Mouse (Mus musculus) CH12.LX (cell line): ENCODE measurements around the gene Tmem82.

Source experiments
- CTCF ChIP-seq, 2 experiments: IDR thresholded peaks in 1 of 2; conservative IDR thresholded peaks in 1 of 2; 2 replicates each; pipeline ENCODE4 v1.5.1; 2011 to 2012; ENCODE audit warnings: low read depth in 2 of 2, low read length in 2 of 2, improper control_type of control experiment in 1 of 2, inconsistent platforms in 1 of 2, mild to moderate bottlenecking in 1 of 2, moderate library complexity in 1 of 2
- MAFK ChIP-seq: IDR thresholded peaks from 2 replicates; pipeline ENCODE4 v1.6.1; 2011; ENCODE audit warnings: low read length, improper control_type of control experiment; ENCODE audit not compliant: insufficient replicate concordance
- POLR2A ChIP-seq: IDR thresholded peaks from 2 replicates; pipeline ENCODE4 v1.6.1; 2011; ENCODE audit warnings: low read depth, mild to moderate bottlenecking, improper control_type of control experiment, low read length

- TF ChIP-seq MAFK (no peak), POLR2A (no peak), CTCF (conservative IDR thresholded peaks at IDR 0.05 in 1 of 2, IDR thresholded peaks at IDR 0.05 in 1 of 2; ENCODE audit: low read depth in 2 of 2, low read length in 2 of 2) (no peak)
Observed at GRCm38 (mm10) chr4:141639474-141639873, 21.0 kb upstream of the Tmem82 start.
